ENCODE assay signal across 7 mouse cellular contexts in the genomic region with DNA sequence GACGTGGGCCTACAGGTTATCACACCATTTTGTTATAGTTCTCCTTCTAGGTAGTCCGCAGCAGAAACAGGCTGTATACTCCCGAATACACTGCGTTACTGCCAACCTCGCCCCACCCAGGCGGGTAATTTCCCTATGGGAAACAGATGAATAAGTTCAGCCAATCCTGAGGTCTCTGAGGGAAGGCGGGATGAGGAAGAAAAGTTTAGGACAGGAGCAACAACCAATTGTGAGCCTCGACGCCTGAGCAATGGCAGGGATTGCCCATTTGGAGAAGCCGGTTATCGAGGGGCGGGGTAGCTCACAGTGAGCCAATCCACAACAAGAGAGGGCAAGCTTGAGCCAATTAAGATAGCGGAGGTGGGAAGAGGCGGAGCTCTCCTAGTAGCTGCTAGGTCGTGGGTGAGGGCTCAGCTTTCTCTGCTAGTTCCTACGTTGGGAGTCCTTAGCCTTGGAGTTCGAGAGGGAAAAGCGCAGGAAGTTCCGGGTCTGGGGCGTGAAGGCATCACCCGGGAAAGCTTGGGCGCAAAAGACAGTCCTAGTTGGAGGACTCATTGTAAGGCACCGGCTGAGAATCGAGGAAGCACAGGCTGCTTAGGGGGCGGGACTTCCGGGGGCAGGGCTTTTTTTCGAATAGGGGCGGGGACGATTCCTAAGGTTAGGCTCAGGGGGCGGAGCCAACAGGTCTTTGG. TPM values are rescaled to one million over a fixed set of nuclear protein-coding genes. Genes with fewer than 3 reads are reported as not detected.
DNase-seq lines count a peak whose midpoint lies in the region; ATAC-seq lines count a peak whose summit lies in the region.

A gene (plus strand): TSS at position 426 of the 692 bp plus-strand sequence.

- no peaks in the 10 kb centered on the region for H3K36me3 ChIP-seq in embryonic facial prominence, embryonic 11.5 days (replicated peaks; ENCODE audit: control insufficient read depth, insufficient read depth, low read depth, low read length)
- peaks cover 44% of the 10 kb centered on the region for H3K36me3 ChIP-seq in limb, embryonic 10.5 days
- peaks cover 30% of the 10 kb centered on the region for H3K36me3 ChIP-seq in midbrain, embryonic 13.5 days

- peak; percentile 96 for DNase-seq in adrenal gland, postnatal 14 days
- DNase-seq in embryonic facial prominence, embryonic 11.5 days (ENCODE audit: low spot score) = peak; percentile 97
- peak; percentile 98 for DNase-seq in kidney, adult 11 months
- peak; percentile 92 for DNase-seq in limb, embryonic 10.5 days (ENCODE audit: low spot score)
- peak; percentile 90 for DNase-seq in spleen, adult 12 weeks (ENCODE audit: low spot score)

- H3K4me1 ChIP-seq in embryonic facial prominence, embryonic 11.5 days (ENCODE audit: control insufficient read depth, insufficient read depth, low read length) = no peaks in the 10 kb centered on the region
- H3K4me1 ChIP-seq in limb, embryonic 10.5 days = peaks cover 20% of the 10 kb centered on the region
- peaks cover 34% of the 10 kb centered on the region for H3K4me1 ChIP-seq in midbrain, embryonic 13.5 days (replicated peaks)

- H3K9ac ChIP-seq in embryonic facial prominence, embryonic 11.5 days (replicated peaks; ENCODE audit: low read length) = peak within 1 kb of the TSS; percentile 53
- H3K9ac ChIP-seq in midbrain, embryonic 13.5 days (replicated peaks) = peak within 1 kb of the TSS; percentile 71

- H3K4me2 ChIP-seq in embryonic facial prominence, embryonic 11.5 days (ENCODE audit: low read depth, low read length) = peak within 1 kb of the TSS; percentile 70
- peak within 1 kb of the TSS; percentile 62 for H3K4me2 ChIP-seq in midbrain, embryonic 13.5 days (replicated peaks)

- no peaks in the 10 kb centered on the region for H3K27me3 ChIP-seq in embryonic facial prominence, embryonic 11.5 days (ENCODE audit: control insufficient read depth, insufficient read depth, low read length)
- no peaks in the 10 kb centered on the region for H3K27me3 ChIP-seq in limb, embryonic 10.5 days (ENCODE audit: low read depth, poor library complexity, severe bottlenecking)
- H3K27me3 ChIP-seq in midbrain, embryonic 13.5 days = no peaks in the 10 kb centered on the region

- no peaks in the 10 kb centered on the region for H3K9me3 ChIP-seq in embryonic facial prominence, embryonic 11.5 days (replicated peaks; ENCODE audit: control insufficient read depth, low read length)
- no peaks in the 10 kb centered on the region for H3K9me3 ChIP-seq in limb, embryonic 10.5 days (replicated peaks)
- no peaks in the 10 kb centered on the region for H3K9me3 ChIP-seq in midbrain, embryonic 13.5 days

- WGBS in embryonic facial prominence, embryonic 11.5 days = under 1% methylated on average over 30 of the region's 30 CpGs
- WGBS in limb, embryonic 10.5 days = under 1% methylated on average over 30 of the region's 30 CpGs
- under 1% methylated on average over 30 of the region's 30 CpGs for WGBS in midbrain, embryonic 13.5 days

- ATAC-seq in embryonic facial prominence, embryonic 11.5 days (replicated peaks; ENCODE audit: insufficient number of reproducible peaks, low FRiP score, low TSS enrichment, low read depth) = peak; percentile 96
- ATAC-seq in granulocyte monocyte progenitor cell, adult 5-6 weeks (replicated peaks; ENCODE audit: poor library complexity, severe bottlenecking) = peak; percentile 81
- ATAC-seq in midbrain, embryonic 13.5 days = peak; percentile 98

- 0 out of 2 replicates have a peak within 1 kb of the TSS, but pooled peaks have one; percentile 48 for H3K27ac ChIP-seq in embryonic facial prominence, embryonic 11.5 days (replicated peaks; ENCODE audit: low read depth, low read length)
- H3K27ac ChIP-seq in limb, embryonic 10.5 days = peak within 1 kb of the TSS; percentile 85
- H3K27ac ChIP-seq in midbrain, embryonic 13.5 days = peak within 1 kb of the TSS; percentile 90

- peak within 1 kb of the TSS; percentile 43 for H3K4me3 ChIP-seq in embryonic facial prominence, embryonic 11.5 days (ENCODE audit: low read depth, low read length)
- peak within 1 kb of the TSS; percentile 65 for H3K4me3 ChIP-seq in limb, embryonic 10.5 days
- H3K4me3 ChIP-seq in midbrain, embryonic 13.5 days (replicated peaks) = peak within 1 kb of the TSS; percentile 60

RNA-seq across cellular contexts. Expression of the gene that starts here (rescaled TPM):
- 2.4 and 2.9 TPM in 2 replicates for total RNA-seq in adrenal gland, postnatal 14 days (2021)
- 6.0 and 8.0 TPM in 2 replicates for polyA plus RNA-seq in embryonic facial prominence, embryonic 11.5 days (2014; fragmentation: Nextera tagmentation; extraction: Ambion mirVana)
- total RNA-seq in granulocyte monocyte progenitor cell, adult 5-6 weeks (2014; fragmentation: Nextera tagmentation) = 3.1 TPM in 2 replicates
- 2.7 and 3.0 TPM in 2 replicates for total RNA-seq in granulocyte monocyte progenitor cell, adult 5-6 weeks (2017)
- polyA plus RNA-seq in limb, embryonic 10.5 days (2016; fragmentation: Nextera tagmentation; extraction: Ambion mirVana) = 5.9 and 6.1 TPM in 2 replicates
- 8.1 and 8.3 TPM in 2 replicates for polyA plus RNA-seq in midbrain, embryonic 13.5 days (2015; fragmentation: Nextera tagmentation; extraction: Ambion mirVana)

Comparison
In these comparisons a context has a peak if more than half of its experiments do, and no peak if none do; other contexts are left out.
1. Peak in every context shown above with its lines: DNase-seq, ATAC-seq, H3K4me3 ChIP-seq and H3K27ac ChIP-seq.